Mouse (Mus musculus): ENCODE results near the gene Alx3.
A peak's percentile ranks its signal among the peaks of the same experiment; 100 is the strongest.
"Not testable (repeated sequence)": the region's sequence is repeated elsewhere in the genome, so short reads cannot be mapped to it uniquely, and the experiment has no call there.

The Alx3 gene

GRCm38 (mm10) chr3:107624424-107624823 is 29.6 kb downstream of the Alx3 start:
- DNase-seq (ENCODE audit: low spot score) = no peak

GRCm38 (mm10) chr3:107625536-107625935 is 30.7 kb downstream of the Alx3 start:
- DNase-seq (ENCODE audit: low spot score) = no peak

- DNase-seq (ENCODE audit: low spot score) = no peak
These were observed 31.9 kb downstream of the Alx3 start for GRCm38 (mm10) chr3:107626751-107627150.

GRCm38 (mm10) chr3:107627641-107628040 is 32.8 kb downstream of the Alx3 start:
- no peak for DNase-seq (ENCODE audit: low spot score)

GRCm38 (mm10) chr3:107628551-107628950 is 33.7 kb downstream of the Alx3 start:
- DNase-seq (ENCODE audit: low spot score) = no peak

- no peak for DNase-seq (ENCODE audit: low spot score)
These were observed 34.6 kb downstream of the Alx3 start for GRCm38 (mm10) chr3:107629411-107629810.

- DNase-seq (ENCODE audit: low spot score) = peak; percentile 62
These were observed 36.1 kb downstream of the Alx3 start, which contains the start of gene Gm10961 for GRCm38 (mm10) chr3:107630682-107631522. Gm10961 (plus strand) TSS chr3:107631322.

GRCm38 (mm10) chr3:107631523-107631958 is 36.7 kb downstream of the Alx3 start, which contains the start of gene Strip1:
Strip1 (minus strand) TSS chr3:107631694.
- DNase-seq (ENCODE audit: low spot score) = peak; percentile 97

- DNase-seq (ENCODE audit: low spot score) = no peak
These were observed 38.0 kb downstream of the Alx3 start for GRCm38 (mm10) chr3:107632786-107633185.

GRCm38 (mm10) chr3:107633906-107634305 is 39.1 kb downstream of the Alx3 start:
- DNase-seq (ENCODE audit: low spot score) = no peak

GRCm38 (mm10) chr3:107635836-107636235 is 41.0 kb downstream of the Alx3 start:
- no peak for DNase-seq (ENCODE audit: low spot score)

- no peak for DNase-seq (ENCODE audit: low spot score)
These were observed 41.4 kb downstream of the Alx3 start for GRCm38 (mm10) chr3:107636236-107636635.

- DNase-seq (ENCODE audit: low spot score) = no peak
These were observed 42.9 kb downstream of the Alx3 start for GRCm38 (mm10) chr3:107637606-107638172.

- no peak for DNase-seq (ENCODE audit: low spot score)
These were observed 52.1 kb downstream of the Alx3 start for GRCm38 (mm10) chr3:107646947-107647346.

- DNase-seq (ENCODE audit: low spot score) = not testable (repeated sequence)
These were observed 55.4 kb downstream of the Alx3 start for GRCm38 (mm10) chr3:107650276-107650675.

GRCm38 (mm10) chr3:107652968-107653367 is 58.1 kb downstream of the Alx3 start:
- no peak for DNase-seq (ENCODE audit: low spot score)

GRCm38 (mm10) chr3:107654861-107655260 is 60.0 kb downstream of the Alx3 start:
- DNase-seq (ENCODE audit: low spot score) = no peak

Measured in embryo, embryonic 10 days (tissue).